Mouse (Mus musculus) olfactory bulb, adult 2 months (tissue): ENCODE measurements around the gene Panx3. TPM values are rescaled to one million over a fixed set of nuclear protein-coding genes. Genes with fewer than 3 reads are reported as not detected.

Experiments
- H3K27ac ChIP-seq: fragments of 200-500 bp; 2 replicates; pipeline ENCODE4 v1.5.1; 2012; ENCODE audit warnings: low read depth, low read length; ENCODE audit not compliant: insufficient read depth
- H3K4me1 ChIP-seq: fragments of 200-500 bp; 2 replicates; pipeline ENCODE4 v1.6.1; 2012; ENCODE audit warnings: low read length; ENCODE audit not compliant: control insufficient read depth, insufficient read depth
- H3K4me3 ChIP-seq: fragments of 200-500 bp; 2 replicates; pipeline ENCODE4 v1.5.1; 2012; ENCODE audit warnings: mild to moderate bottlenecking, low read depth, low read length, moderate library complexity; ENCODE audit not compliant: insufficient read depth
- CTCF ChIP-seq: fragments of 200-500 bp; IDR thresholded peaks from 2 replicates; pipeline ENCODE4 v1.5.1; 2012; ENCODE audit warnings: low read depth, mild to moderate bottlenecking, low read length, moderate library complexity; ENCODE audit not compliant: insufficient read depth
- POLR2A ChIP-seq: fragments of 200-500 bp; IDR thresholded peaks from 2 replicates; pipeline ENCODE4 v1.6.1; 2012; ENCODE audit warnings: mild to moderate bottlenecking, low read depth, low read length, moderate library complexity; ENCODE audit not compliant: insufficient read depth
- WGBS: fragments of 180-500 bp; shearing (Covaris S2); methylation state at CpG from one replicate; pipeline ENCODE4 v1.1.7; 2018; 5-methylcytosine and 5-hydroxymethylcytosine counted together
- polyA plus RNA-seq: library from polyadenylated mRNA; stranded (reverse); fragments of >200 nt; gene quantifications from 2 replicates; pipeline ENCODE4 v1.2.4, GENCODE M21; 2012; ENCODE audit warnings: low replicate concordance; ENCODE audit not compliant: missing spikeins, insufficient read depth, insufficient read length

The Panx3 gene
- not detected in 2 replicates for polyA plus RNA-seq

DNA sequence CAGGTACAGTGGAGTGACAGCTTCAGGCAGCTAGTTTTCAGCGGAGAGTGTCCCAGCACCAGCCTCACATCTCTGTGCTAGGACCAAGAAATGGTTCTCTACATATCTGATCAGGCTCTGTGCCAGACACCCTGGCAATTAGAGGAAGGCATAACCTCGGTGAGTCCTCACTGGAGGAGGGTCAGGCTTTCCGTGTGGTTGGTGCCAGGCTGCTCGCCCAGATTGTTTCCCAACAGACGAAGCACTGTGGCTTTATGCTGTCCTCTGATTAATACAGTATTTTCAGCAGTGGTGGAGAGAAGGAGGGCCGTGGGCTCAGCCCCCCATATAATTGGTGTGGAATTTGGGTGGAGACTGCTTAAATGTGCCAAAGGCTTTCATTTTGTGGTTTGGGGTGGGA is at the start of gene Panx3:
TSS of gene Panx3 (minus strand) at position 121 of the 400 bp plus-strand sequence.
- WGBS, result 40% methylated on average over 6 of the region's 6 CpGs
- H3K4me1 ChIP-seq, result 0 out of 2 replicates have a peak, but pooled peaks cover 3% of the 10 kb centered on the region
- no peak for TF ChIP-seq POLR2A
- no peak for TF ChIP-seq CTCF
- H3K27ac ChIP-seq, result no peak within 1 kb of the TSS
- no peak within 1 kb of the TSS for H3K4me3 ChIP-seq

GRCm38 (mm10) chr9:37716150-37716549 is 47.1 kb upstream of the Panx3 start, which contains the start of gene Olfr160:
TSS of gene Olfr160 (minus strand) at chr9:37716250.
- WGBS, result 84% methylated on average over 1 of the region's 1 CpGs
- H3K4me1 ChIP-seq, result no peaks in the 10 kb centered on the region
- no peak for TF ChIP-seq POLR2A
- no peak for TF ChIP-seq CTCF
- H3K4me3 ChIP-seq, result no peak within 1 kb of the TSS
- H3K27ac ChIP-seq, result no peak within 1 kb of the TSS

DNA sequence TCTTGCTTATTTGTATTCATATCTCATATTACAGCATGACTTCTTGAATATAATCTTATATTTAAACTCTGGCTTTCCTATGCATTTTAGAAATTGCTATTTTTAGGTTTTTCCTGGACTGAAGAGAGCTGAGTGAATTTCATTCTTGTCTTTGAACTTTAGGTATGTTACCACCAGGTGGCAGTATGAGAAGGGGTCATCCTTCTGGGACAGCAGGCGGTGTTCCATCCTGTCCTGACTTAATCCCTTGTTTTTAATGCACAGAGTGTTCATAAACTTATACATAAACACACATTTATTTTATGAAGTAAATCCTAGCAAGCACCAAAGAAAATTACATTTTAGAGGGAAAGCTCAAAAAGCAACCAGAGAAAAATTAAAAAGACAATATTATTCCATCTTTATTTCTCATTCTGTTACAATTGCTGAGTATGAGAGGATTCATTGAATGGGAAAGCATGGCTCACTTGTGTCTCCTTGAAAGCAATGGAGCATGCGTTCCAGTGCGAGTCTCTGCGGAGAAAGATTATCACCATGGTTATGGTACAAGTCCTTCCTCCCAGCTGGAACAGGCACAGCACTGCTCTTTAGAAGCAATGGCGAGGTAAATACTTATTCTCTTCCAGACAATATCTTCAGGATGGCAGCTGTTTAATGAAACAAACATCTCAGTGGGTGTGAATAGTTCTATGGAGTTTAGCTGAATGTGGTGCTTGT is 21.1 kb upstream of the Panx3 start:
- TF ChIP-seq POLR2A (no peak), CTCF (no peak)
- H3K4me1 ChIP-seq, result no peaks in the 10 kb centered on the region
- 27% methylated on average over 5 of the region's 5 CpGs for WGBS
- no peak overlapping the region for H3K4me3 ChIP-seq
- H3K27ac ChIP-seq, result no peak overlapping the region

GRCm38 (mm10) chr9:37687941-37688303 is 18.9 kb upstream of the Panx3 start:
- H3K27ac ChIP-seq, result no peak overlapping the region
- no peaks in the 10 kb centered on the region for H3K4me1 ChIP-seq
- no peak overlapping the region for H3K4me3 ChIP-seq
- WGBS, result 30% methylated on average over 3 of the region's 3 CpGs
- no peak for TF ChIP-seq POLR2A
- no peak for TF ChIP-seq CTCF

DNA sequence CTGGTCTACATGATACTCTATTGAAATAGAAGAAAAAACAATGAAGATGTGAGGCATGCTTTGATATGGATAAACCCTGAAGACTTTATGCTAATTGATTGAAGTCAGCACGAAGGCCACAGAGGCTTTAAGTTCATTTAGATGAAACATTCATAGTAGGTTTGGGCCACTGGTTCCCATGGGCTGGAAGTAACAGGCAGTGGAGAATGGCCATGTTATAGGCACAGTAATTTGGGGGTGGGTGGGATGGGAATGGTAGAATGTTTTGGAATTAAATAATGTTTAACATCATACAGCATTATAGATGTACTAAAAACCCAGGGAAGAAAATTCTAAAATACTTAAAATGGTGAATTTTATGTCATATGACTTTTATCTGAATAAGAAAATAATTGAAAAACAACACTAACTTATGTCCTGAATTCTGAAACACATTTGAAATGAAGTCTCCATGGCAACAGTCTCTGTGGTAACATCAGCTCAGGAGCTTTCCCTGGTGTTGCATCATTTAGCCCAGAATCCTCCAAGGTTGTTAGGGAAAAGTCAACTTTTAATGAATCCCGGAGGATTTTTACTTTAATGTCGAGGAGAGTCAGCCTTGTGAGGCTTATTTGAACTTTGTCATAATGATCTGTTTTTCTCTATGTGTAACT is 18.4 kb upstream of the Panx3 start:
- 55% methylated on average over 3 of the region's 3 CpGs for WGBS
- Histone ChIP-seq H3K4me1 (no peaks in the 10 kb centered on the region), H3K4me3 (no peak overlapping the region), H3K27ac (no peak overlapping the region)
- TF ChIP-seq POLR2A, result no peak
- no peak for TF ChIP-seq CTCF

GRCm38 (mm10) chr9:37681123-37681522 is 12.1 kb upstream of the Panx3 start:
- H3K27ac ChIP-seq, result no peak overlapping the region
- TF ChIP-seq CTCF (no peak), POLR2A (no peak)
- no peaks in the 10 kb centered on the region for H3K4me1 ChIP-seq
- no peak overlapping the region for H3K4me3 ChIP-seq
- 90% methylated on average over 1 of the region's 1 CpGs for WGBS

DNA sequence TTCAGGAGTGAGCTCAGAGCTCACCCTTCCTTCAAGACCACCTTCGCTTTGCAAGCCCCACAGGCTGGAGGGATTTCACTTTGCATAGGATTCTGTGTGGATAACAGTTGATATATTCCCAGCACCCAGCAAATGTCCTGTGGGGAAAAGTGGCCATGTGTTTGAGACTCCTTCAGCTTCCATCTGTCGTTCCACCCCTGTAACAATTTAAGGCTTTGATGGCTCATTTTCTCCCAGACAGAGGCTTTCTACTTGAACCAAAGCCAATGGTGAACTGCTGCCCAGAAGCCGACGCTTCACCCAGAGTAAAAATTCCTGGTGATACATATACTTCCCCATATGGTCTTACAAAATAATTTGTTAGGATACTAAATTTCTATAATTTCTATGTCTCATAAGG is 6.3 kb upstream of the Panx3 start:
- no peak for TF ChIP-seq CTCF
- TF ChIP-seq POLR2A, result no peak

GRCm38 (mm10) chr9:37670261-37670660 is 1.2 kb upstream of the Panx3 start:
- Histone ChIP-seq H3K4me3 (no peak overlapping the region), H3K27ac (no peak overlapping the region), H3K4me1 (0 out of 2 replicates have a peak, but pooled peaks cover 3% of the 10 kb centered on the region)
- 93% methylated on average over 3 of the region's 3 CpGs for WGBS
- TF ChIP-seq POLR2A (no peak), CTCF (no peak)

More for the DNA sequence above, 6.3 kb upstream of the Panx3 start:
- H3K27ac ChIP-seq, result no peak overlapping the region
- H3K4me3 ChIP-seq, result no peak overlapping the region
- H3K4me1 ChIP-seq, result no peaks in the 10 kb centered on the region
- WGBS, result 60% methylated on average over 4 of the region's 4 CpGs

GRCm38 (mm10) chr9:37669678-37670077 is 643 bp upstream of the Panx3 start:
- 0 out of 2 replicates have a peak, but pooled peaks cover 3% of the 10 kb centered on the region for H3K4me1 ChIP-seq
- TF ChIP-seq CTCF (no peak), POLR2A (no peak)
- no peak overlapping the region for H3K27ac ChIP-seq
- H3K4me3 ChIP-seq, result no peak overlapping the region
- WGBS, result 78% methylated on average over 4 of the region's 4 CpGs
